Comparison of ENCODE assay signal across 13 mouse cellular contexts in genomic region chr1:118904909-118905308, GRCm38 (mm10).
DNase-seq lines count a peak whose midpoint lies in the region; ATAC-seq and TF ChIP-seq lines count a peak whose summit lies in the region.
"Had no signal": no experiment of that assay in that cellular context is flagged by ENCODE, and none has a peak within 500 bp of the region (broad histone marks: within the 10 kb centered on the region; RNA-seq: fewer than 3 reads in every experiment).

No protein-coding gene starts in this region.

- DNase-seq in heart, adult 18-20 months = no peak
- peak; percentile 64 for DNase-seq in embryo, embryonic 9.5 days (ENCODE audit: extremely low spot score)
- DNase-seq in mesoderm, embryonic 11.5 days (ENCODE audit: low read depth, low spot score) = peak; percentile 69
- no peak for DNase-seq in lung, postnatal 0 days (ENCODE audit: low spot score)
- DNase-seq in kidney, adult 11 months = no peak
- DNase-seq: adrenal gland, adult 2 months; kidney, postnatal 4 days had no signal

- H3K4me1 ChIP-seq in heart, embryonic 15.5 days (replicated peaks) = peaks cover 28% of the 10 kb centered on the region
- H3K4me1 ChIP-seq in embryonic facial prominence, embryonic 15.5 days = peaks cover 87% of the 10 kb centered on the region
- no peaks in the 10 kb centered on the region for H3K4me1 ChIP-seq in lung, postnatal 0 days (ENCODE audit: insufficient read depth, low read depth, low read length)
- H3K4me1 ChIP-seq: megakaryocyte, embryonic 14.5 days had no signal

- H3K36me3 ChIP-seq in heart, embryonic 15.5 days = no peaks in the 10 kb centered on the region
- no peaks in the 10 kb centered on the region for H3K36me3 ChIP-seq in embryonic facial prominence, embryonic 15.5 days
- no peaks in the 10 kb centered on the region for H3K36me3 ChIP-seq in lung, postnatal 0 days (ENCODE audit: insufficient read depth, low read length)
- H3K36me3 ChIP-seq: heart, embryonic 10.5 days had no signal

- no peaks in the 10 kb centered on the region for H3K27me3 ChIP-seq in heart, embryonic 15.5 days
- no peaks in the 10 kb centered on the region for H3K27me3 ChIP-seq in embryonic facial prominence, embryonic 15.5 days
- peaks cover 4% of the 10 kb centered on the region for H3K27me3 ChIP-seq in lung, postnatal 0 days (replicated peaks; ENCODE audit: insufficient read depth, low read length)
- H3K27me3 ChIP-seq: megakaryocyte, embryonic 14.5 days had no signal

- WGBS in heart, embryonic 15.5 days = 31% methylated on average over 9 of the region's 9 CpGs
- 41% methylated on average over 9 of the region's 9 CpGs for WGBS in embryonic facial prominence, embryonic 15.5 days
- WGBS in lung, postnatal 0 days = 41% methylated on average over 9 of the region's 9 CpGs

- H3K4me2 ChIP-seq in heart, embryonic 15.5 days = 0 out of 2 replicates have a peak overlapping the region, but pooled peaks have one; percentile 3
- H3K4me2 ChIP-seq in embryonic facial prominence, embryonic 15.5 days (replicated peaks) = no peak overlapping the region
- no peak overlapping the region for H3K4me2 ChIP-seq in lung, postnatal 0 days (replicated peaks; ENCODE audit: low read depth, low read length)

- no peak for ATAC-seq in heart, embryonic 15.5 days (replicated peaks; ENCODE audit: insufficient number of reproducible peaks, insufficient read depth, low FRiP score, low read depth)
- ATAC-seq in embryonic facial prominence, embryonic 15.5 days (ENCODE audit: insufficient number of reproducible peaks, low FRiP score, low TSS enrichment, low read depth) = no peak
- ATAC-seq in lung, postnatal 0 days = no peak
- ATAC-seq: intestine, embryonic 16.5 days had no signal

- H3K27ac ChIP-seq in heart, embryonic 15.5 days = 0 out of 2 replicates have a peak overlapping the region, but pooled peaks have one; percentile 5
- H3K27ac ChIP-seq in embryonic facial prominence, embryonic 15.5 days (replicated peaks) = peak overlapping the region; percentile 49
- H3K27ac ChIP-seq in lung, postnatal 0 days (ENCODE audit: low read length) = no peak overlapping the region
- H3K27ac ChIP-seq: heart, embryonic 10.5 days; stomach, postnatal 0 days had no signal

- no peak overlapping the region for H3K4me3 ChIP-seq in heart, embryonic 15.5 days
- no peak overlapping the region for H3K4me3 ChIP-seq in embryonic facial prominence, embryonic 15.5 days (replicated peaks)
- H3K4me3 ChIP-seq in lung, postnatal 0 days (ENCODE audit: low read depth, low read length) = no peak overlapping the region
- H3K4me3 ChIP-seq: heart, embryonic 10.5 days; megakaryocyte, embryonic 14.5 days had no signal

- no peak overlapping the region for H3K9ac ChIP-seq in heart, embryonic 15.5 days
- no peak overlapping the region for H3K9ac ChIP-seq in embryonic facial prominence, embryonic 15.5 days
- no peak overlapping the region for H3K9ac ChIP-seq in lung, postnatal 0 days (replicated peaks; ENCODE audit: low read depth)

- H3K9me3 ChIP-seq in heart, embryonic 15.5 days (replicated peaks) = no peaks in the 10 kb centered on the region
- no peaks in the 10 kb centered on the region for H3K9me3 ChIP-seq in embryonic facial prominence, embryonic 15.5 days (replicated peaks)
- no peaks in the 10 kb centered on the region for H3K9me3 ChIP-seq in lung, postnatal 0 days (ENCODE audit: low read length)
- H3K9me3 ChIP-seq: heart, embryonic 10.5 days had no signal

- TF ChIP-seq CTCF in lung, postnatal 0 days (IDR thresholded peaks at IDR 0.05) = no peak

- TF ChIP-seq EP300 in lung, postnatal 0 days (IDR thresholded peaks at IDR 0.05) = no peak

Comparison
In these comparisons a context has a peak if more than half of its experiments do, and no peak if none do; other contexts are left out.
1. DNase-seq: peak in embryo, embryonic 9.5 days (single experiment) and mesoderm, embryonic 11.5 days (single experiment); none in heart, adult 18-20 months (0 of 2), lung, postnatal 0 days (single experiment) and kidney, adult 11 months (single experiment).